Mouse (Mus musculus): ENCODE results near the gene Txnrd1.

Gene Txnrd1

GRCm38 (mm10) chr10:82833926-82834325 is at the start of gene Txnrd1:
Gene Txnrd1, plus strand, starts transcription at chr10:82833951.
- in situ Hi-C loops (cut with MboI; ENCODE audit: unreplicated experiment in 2 of 2): no loop called here

- in situ Hi-C loops (cut with MboI; ENCODE audit: unreplicated experiment in 2 of 2): no loop called here
Measured at GRCm38 (mm10) chr10:82789181-82789580, 44.6 kb upstream of the Txnrd1 start.

GRCm38 (mm10) chr10:82790504-82790903 is 43.2 kb upstream of the Txnrd1 start:
- in situ Hi-C loops (cut with MboI; ENCODE audit: unreplicated experiment in 2 of 2): loop anchor here in 1 of 2 experiments (10.0 kb wide), 1 partner anchor 394 kb away; no protein-coding TSS in a partner anchor

GRCm38 (mm10) chr10:82791713-82792112 is 42.0 kb upstream of the Txnrd1 start:
- in situ Hi-C loops (cut with MboI; ENCODE audit: unreplicated experiment in 2 of 2): loop anchor here in 1 of 2 experiments (10.0 kb wide), 1 partner anchor 393 kb away; no protein-coding TSS in a partner anchor

GRCm38 (mm10) chr10:82792311-82792710 is 41.4 kb upstream of the Txnrd1 start:
- in situ Hi-C loops (cut with MboI; ENCODE audit: unreplicated experiment in 2 of 2): loop anchor here in 1 of 2 experiments (10.0 kb wide), 1 partner anchor 392 kb away; no protein-coding TSS in a partner anchor

GRCm38 (mm10) chr10:82795071-82795731 is 38.5 kb upstream of the Txnrd1 start:
- in situ Hi-C loops (cut with MboI; ENCODE audit: unreplicated experiment in 2 of 2): loop anchor here (5.0 to 10.0 kb wide), 2 partner anchors 33 to 390 kb away; partner anchors contain the start of gene Nfyb (in 1 of the 2)

- in situ Hi-C loops (cut with MboI; ENCODE audit: unreplicated experiment in 2 of 2): loop anchor here (5.0 to 10.0 kb wide), 2 partner anchors 33 to 389 kb away; partner anchors contain the start of gene Nfyb (in 1 of the 2)
Measured at GRCm38 (mm10) chr10:82795767-82796166, 38.0 kb upstream of the Txnrd1 start.

GRCm38 (mm10) chr10:82796471-82797118 is 37.2 kb upstream of the Txnrd1 start:
- in situ Hi-C loops (cut with MboI; ENCODE audit: unreplicated experiment in 2 of 2): loop anchor here (5.0 to 10.0 kb wide), 2 partner anchors 34 to 388 kb away; partner anchors contain the start of gene Nfyb (in 1 of the 2)

- in situ Hi-C loops (cut with MboI; ENCODE audit: unreplicated experiment in 2 of 2): loop anchor here (5.0 to 10.0 kb wide), 2 partner anchors 35 to 388 kb away; partner anchors contain the start of gene Nfyb (in 1 of the 2)
Measured at GRCm38 (mm10) chr10:82797119-82797491, 36.6 kb upstream of the Txnrd1 start.

- in situ Hi-C loops (cut with MboI; ENCODE audit: unreplicated experiment in 2 of 2): loop anchor here (5.0 to 10.0 kb wide), 2 partner anchors 36 to 386 kb away; partner anchors contain the start of gene Nfyb (in 1 of the 2)
Measured at GRCm38 (mm10) chr10:82798312-82798933, 35.3 kb upstream of the Txnrd1 start.

GRCm38 (mm10) chr10:82800094-82800493 is 33.7 kb upstream of the Txnrd1 start:
- in situ Hi-C loops (cut with MboI; ENCODE audit: unreplicated experiment in 2 of 2): no loop called here

- in situ Hi-C loops (cut with MboI; ENCODE audit: unreplicated experiment in 2 of 2): no loop called here
Measured at GRCm38 (mm10) chr10:82804396-82804795, 29.4 kb upstream of the Txnrd1 start.

GRCm38 (mm10) chr10:82805111-82805510 is 28.6 kb upstream of the Txnrd1 start:
- in situ Hi-C loops (cut with MboI; ENCODE audit: unreplicated experiment in 2 of 2): loop anchor here in 1 of 2 experiments (5.0 kb wide), 1 partner anchor 392 kb away; no protein-coding TSS in a partner anchor

GRCm38 (mm10) chr10:82806414-82806813 is 27.3 kb upstream of the Txnrd1 start:
- in situ Hi-C loops (cut with MboI; ENCODE audit: unreplicated experiment in 2 of 2): loop anchor here in 1 of 2 experiments (5.0 kb wide), 1 partner anchor 391 kb away; no protein-coding TSS in a partner anchor

- in situ Hi-C loops (cut with MboI; ENCODE audit: unreplicated experiment in 2 of 2): loop anchor here in 1 of 2 experiments (5.0 kb wide), 1 partner anchor 390 kb away; no protein-coding TSS in a partner anchor
Measured at GRCm38 (mm10) chr10:82807238-82807637, 26.5 kb upstream of the Txnrd1 start.

GRCm38 (mm10) chr10:82808155-82808554 is 25.6 kb upstream of the Txnrd1 start:
- in situ Hi-C loops (cut with MboI; ENCODE audit: unreplicated experiment in 2 of 2): loop anchor here in 1 of 2 experiments (5.0 kb wide), 1 partner anchor 389 kb away; no protein-coding TSS in a partner anchor

- in situ Hi-C loops (cut with MboI; ENCODE audit: unreplicated experiment in 2 of 2): loop anchor here in 1 of 2 experiments (5.0 kb wide), 1 partner anchor 388 kb away; no protein-coding TSS in a partner anchor
Measured at GRCm38 (mm10) chr10:82808891-82809290, 24.9 kb upstream of the Txnrd1 start.

GRCm38 (mm10) chr10:82809352-82809751 is 24.4 kb upstream of the Txnrd1 start:
- in situ Hi-C loops (cut with MboI; ENCODE audit: unreplicated experiment in 2 of 2): loop anchor here in 1 of 2 experiments (5.0 kb wide), 1 partner anchor 388 kb away; no protein-coding TSS in a partner anchor

GRCm38 (mm10) chr10:82811855-82812431 is 21.8 kb upstream of the Txnrd1 start:
- in situ Hi-C loops (cut with MboI; ENCODE audit: unreplicated experiment in 2 of 2): loop anchor here (5.0 to 10.0 kb wide), 2 partner anchors 90 to 173 kb away; partner anchors contain the start of gene Chst11 (in 1 of the 2)

Data from v-Abl transformed pro-B cells (cell line).